Mouse (Mus musculus) thymus, postnatal 14 days (tissue): ENCODE results near the gene Itga5.
A peak's percentile ranks its signal among the peaks of the same experiment; 100 is the strongest.

Experiments used
- DNase-seq: peaks from one replicate; pipeline ENCODE4 v3.0.0; 2021

Gene Itga5

DNA sequence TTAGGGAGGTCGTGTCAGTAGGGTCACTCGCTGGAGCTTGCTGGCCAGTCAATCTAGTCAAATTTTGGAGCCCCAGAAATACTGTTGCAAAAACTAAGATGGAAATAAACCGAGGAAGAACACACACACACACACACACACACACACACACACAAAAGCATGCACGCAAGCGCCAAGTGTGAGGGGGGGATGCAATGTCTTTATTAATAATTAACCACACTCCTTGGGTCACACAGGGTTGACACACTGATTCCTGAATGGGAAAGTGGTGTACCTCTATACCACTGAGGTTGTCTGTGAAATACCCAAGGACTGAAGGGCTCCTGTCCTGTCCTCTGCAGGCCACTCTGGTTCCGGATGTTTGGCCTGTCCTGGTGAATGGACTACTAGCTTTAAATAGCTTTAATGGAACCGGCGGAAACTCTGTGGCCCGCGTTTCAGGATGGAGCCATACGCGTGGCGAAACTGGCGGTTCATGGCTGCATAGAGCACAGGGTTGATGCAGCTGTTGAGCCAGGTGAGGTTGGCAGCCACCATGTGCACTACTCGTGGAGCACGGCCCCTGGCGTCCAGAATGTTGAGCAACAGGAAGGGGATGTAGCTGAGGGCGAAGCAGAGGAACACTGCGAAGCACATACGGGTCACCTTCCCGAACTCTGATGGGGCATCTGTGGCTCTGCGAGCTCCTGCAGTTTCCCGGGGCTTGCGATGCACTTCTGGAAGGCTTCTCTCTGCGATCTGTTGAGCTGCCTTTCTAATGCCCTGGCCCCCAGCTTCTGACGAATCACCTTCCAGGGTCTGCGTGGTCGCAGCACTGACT, 58.3 kb downstream of the Itga5 start:
- peak; percentile 59 for DNase-seq

DNA sequence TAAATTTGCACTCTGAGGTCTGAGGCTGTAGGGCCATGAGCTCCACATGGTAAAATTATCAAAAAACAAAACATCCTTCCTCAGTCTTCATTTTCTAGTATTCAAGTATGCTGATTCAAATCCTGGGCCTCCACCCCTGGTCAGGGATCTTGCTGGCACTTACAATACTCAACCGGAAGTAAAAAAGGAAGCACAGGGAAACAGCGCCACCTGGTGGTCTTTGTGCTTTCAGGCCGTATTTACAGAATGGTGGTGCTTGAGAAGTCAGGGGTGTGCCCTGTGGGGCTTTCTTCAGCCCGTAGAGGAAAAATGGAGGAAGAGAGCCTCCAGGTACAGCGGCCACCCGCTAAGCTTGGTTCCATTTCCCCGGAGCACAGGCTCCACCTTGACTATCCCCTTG, 59.4 kb downstream of the Itga5 start:
- DNase-seq, result peak; percentile 91

DNA sequence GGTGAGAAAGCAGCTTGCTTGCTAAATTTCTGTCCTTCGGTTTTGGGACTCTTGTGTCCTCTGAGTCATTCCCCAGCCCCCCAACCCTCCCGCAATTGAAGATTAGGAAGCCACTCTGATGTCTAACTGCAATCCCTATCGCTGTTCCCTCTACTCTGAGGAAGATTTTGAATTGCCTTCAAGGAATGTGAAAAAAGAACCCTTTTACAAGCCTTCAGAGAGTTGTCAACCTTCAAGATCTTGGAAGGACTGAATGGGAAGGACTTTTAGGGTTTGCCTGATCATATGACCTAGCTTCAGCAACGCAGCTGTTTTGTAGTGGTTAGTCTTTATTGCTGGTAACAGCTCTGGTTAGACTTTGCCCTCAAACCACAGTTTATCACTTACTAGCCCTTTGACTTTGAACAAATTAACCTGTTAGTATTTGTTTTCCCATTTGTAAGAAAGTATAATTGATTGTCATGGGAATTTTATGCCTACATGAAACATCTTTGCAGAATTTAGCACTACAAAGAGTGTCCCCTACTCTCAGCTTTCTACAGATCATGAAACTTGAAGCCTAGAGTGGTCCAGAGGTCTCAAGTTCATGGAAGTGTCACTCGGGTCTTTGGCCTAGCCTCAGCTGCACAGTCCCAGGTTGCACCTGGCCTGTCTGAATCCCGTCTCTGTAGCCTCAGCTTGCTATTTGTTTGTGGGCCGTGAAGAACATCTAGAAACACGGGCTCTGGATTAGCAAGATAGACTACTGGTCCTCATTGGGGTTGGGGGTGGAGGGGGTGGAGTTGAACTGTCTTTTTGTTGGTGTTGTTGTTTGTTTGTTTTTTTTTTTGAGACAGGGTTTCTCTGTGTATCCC, 60.5 kb downstream of the Itga5 start:
- no peak for DNase-seq

DNA sequence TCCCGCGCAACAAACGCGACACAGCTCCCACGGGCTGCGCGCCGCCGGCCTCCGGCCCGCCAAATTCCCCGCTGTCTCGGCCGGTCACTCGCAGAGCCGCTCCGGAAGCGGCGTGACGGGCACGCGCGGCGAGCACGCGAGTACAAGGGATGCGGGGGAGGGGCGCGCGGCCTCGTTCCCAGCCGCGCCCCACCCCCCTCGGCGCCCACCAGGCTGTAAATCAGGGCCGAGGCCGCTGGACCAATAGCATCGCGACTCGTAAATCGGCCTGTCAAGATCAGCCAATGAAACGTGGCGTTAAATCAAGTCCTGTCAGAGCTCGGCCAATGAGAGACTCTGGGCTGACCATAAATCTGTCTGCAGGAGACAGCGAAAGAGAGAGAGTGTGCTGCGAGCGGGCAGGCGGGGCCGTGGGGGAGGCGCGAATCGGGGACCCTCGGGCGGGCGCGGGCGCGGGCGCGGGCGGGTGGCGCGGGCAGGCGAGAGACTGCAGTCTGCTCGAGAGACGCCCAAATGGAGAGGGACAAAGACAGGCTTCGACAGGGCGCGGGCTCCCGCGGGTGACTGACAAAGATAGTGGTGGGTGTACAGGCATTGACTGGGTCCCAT, 61.4 kb downstream of the Itga5 start:
- DNase-seq, result peak; percentile 88

DNA sequence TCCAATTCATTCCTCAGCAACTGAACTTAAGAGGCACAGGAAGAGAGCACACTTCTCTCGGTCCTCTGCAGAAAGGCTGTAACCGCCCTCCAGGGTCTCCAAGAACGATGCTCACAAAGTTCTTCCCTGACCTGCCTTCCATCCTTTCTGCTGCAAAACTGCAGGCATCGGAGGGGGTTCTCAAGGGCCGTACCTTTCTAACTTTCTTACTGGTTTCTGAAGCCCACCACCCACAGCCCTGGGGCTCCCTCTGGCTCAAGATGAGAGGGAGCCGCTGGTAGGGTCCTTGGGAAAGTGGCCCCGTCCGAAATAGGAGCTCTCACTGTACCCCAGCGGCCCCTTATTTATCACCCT, 62.0 kb downstream of the Itga5 start:
- DNase-seq, result no peak

DNA sequence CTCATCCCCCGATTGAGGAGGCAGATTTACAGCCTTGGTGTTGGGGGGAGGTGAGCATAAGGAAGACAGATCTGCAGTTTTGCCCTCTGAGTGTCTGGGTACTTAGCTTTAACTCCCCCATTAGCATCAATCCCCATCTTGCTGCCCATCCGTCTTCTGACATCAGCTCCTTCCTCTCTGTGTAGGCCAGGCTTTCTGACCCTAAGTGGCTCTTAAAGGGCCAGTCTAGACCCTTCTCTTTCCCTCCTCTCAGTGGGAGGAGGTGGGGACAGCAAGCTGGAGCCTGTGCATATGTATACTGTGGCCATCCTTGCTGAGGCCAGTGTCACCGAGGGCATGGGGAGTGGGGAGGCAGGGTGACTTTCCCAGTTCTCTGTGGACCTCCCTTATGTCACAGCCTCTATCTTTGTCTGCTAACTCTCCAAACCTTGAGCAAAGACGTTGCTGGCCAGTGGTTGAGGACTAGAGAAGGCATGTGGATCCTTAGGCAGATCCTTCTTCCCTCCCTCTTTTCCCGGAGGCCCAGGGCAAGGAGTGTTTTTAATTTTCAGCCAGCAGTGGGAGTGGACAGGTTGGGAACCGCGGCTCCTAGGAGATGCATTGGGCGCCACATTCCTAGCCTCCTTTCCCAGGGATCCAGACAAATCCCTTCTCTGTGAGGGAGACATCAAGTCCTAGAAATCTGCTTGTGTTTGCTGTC, 62.5 kb downstream of the Itga5 start:
- DNase-seq, result no peak

DNA sequence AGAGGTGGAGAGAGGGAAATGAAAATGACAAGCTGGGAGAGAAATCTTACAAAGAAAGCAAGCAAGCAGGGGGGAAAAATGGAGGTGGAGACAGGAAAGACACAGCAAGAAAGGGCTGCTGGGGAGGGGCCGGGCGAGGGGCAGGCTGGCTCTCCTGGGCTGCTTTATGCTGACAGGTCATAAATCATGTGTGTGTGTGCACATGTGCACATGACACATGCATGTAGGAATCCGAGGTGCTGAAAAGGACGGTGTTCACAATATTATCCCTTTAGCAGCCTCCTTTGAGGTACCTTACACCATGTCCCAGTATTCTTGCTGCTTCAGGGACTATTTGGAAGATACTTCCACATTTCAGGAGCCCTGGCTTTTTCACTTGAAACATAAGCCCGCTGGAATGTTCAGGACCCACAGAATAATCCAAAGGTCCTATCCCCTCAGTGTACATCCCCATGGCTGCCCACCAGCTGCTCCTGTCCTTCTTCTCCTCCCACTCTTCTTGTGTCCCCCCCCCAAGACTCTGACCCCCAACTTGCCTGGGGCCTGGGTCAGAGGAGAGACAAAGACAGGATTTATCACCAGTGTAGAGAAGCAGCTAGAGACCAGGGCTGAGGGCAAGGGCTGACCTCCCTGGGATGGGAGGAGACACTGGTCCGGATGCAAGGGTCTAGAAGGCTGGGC, 64.1 kb downstream of the Itga5 start:
- no peak for DNase-seq

DNA sequence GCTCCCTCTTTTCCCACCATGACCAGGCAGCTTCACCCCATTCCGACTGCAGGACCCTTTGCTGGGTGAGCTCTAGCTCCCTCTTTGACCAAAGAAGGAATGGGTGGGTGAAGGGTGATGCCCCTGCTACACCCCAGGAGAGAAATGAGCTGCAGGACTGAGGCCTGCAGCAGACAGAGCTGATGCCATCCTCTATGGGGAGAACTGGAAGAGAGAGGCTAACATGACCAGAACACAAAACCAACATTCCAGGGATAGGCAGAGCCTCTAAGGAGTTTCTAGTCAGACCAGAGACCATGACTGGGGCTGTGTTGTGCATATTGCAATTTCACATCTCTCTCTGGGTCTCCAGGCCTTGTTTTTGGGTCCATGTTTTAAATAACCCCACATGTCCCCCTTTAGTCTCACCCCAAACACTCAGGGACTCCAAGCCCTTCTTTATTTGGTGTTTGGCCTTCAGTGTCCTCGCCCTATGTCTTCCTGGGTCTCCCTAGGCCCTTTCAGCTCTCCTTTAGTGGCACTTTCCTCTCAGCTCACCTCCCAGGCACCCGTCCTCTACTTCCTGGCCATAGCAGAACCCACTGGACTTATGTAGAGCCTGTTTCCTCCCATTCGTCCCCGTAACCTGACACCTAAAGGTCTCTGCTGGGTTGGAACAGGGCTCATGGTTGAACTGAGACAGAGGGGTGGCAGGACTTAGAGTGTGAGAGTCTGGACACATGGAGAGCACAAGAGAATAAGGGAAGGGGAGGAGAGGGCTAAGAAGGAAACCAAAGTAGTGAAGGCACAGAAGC, 64.8 kb downstream of the Itga5 start:
- DNase-seq, result no peak

DNA sequence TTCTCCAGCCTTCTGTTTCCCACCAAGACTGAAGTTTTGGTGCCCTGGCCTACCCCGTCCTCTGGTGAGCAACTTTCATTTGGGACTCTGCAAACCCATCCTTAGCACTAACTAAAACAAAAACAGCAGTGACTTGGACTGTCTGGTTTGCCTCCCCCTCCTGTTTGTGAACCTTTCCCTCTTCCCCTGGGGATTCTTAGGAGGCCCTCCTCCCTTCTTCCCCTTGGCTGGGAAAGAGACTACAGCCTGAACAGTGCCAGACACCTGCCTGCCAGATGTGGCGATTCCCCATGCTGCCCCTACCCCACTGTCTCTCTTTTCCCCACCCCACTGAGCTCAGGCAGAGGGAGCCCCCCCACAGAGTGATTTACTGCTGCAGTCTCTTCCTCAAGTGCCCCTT, 65.5 kb downstream of the Itga5 start:
- DNase-seq, result no peak

DNA sequence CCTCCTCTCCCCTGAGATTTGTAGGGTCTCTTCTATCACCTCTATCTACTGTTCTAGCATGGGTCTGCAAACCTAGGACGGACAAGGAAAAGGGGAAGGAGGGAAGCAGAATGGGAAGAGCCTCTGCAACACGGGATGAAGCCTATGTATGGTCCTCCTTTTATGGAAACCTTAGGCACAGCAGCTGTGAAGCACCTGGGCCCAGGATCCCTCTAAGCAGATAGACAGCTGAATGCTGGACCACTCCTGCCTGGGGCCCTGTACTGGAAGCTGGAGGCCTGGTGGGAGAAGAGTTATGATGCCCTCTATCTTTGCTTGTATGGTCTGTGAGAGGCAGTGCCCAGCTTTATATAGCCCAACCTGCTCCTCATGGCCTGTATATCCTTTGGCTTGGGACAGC, 66.0 kb downstream of the Itga5 start:
- DNase-seq, result no peak

DNA sequence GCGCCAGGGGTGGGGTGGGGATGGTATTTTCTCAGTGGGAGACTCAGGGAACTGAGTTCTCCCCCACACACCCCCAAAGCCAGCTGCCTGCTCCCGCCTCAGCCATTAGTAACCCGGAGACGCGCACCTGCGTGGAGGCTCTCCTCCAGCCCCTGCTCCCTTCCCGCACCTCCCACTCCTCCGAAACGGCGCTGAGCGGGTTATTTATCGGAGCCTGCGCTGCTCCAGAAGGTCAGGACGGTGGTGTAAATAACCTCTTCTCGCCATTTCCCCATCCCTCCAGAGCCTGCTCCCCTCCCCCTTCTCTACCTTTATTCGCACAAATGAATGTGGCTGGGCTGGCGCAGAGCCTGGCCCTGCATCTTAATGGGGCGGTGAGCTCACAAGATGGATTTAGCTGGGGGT, 66.5 kb downstream of the Itga5 start:
- no peak for DNase-seq

DNA sequence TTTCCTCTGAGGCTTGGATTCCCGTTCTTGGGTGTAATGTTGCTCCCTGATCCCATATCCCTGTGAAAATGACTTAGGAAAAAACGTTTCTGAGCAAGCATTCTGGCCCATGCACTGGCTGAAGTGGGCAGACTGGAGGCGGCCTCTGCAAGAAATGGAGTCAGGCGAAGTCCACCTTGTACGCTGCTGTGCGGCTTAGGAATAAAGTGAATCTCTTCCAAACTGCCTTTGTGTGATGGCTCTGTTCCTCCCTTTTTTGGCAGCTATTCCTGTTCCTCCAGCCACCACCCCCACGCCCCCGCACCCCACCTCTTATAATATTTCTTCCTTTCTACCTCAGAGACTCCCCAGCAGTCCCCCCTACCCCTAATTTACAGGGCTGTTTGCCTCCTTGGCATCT, 66.9 kb downstream of the Itga5 start:
- DNase-seq, result no peak

DNA sequence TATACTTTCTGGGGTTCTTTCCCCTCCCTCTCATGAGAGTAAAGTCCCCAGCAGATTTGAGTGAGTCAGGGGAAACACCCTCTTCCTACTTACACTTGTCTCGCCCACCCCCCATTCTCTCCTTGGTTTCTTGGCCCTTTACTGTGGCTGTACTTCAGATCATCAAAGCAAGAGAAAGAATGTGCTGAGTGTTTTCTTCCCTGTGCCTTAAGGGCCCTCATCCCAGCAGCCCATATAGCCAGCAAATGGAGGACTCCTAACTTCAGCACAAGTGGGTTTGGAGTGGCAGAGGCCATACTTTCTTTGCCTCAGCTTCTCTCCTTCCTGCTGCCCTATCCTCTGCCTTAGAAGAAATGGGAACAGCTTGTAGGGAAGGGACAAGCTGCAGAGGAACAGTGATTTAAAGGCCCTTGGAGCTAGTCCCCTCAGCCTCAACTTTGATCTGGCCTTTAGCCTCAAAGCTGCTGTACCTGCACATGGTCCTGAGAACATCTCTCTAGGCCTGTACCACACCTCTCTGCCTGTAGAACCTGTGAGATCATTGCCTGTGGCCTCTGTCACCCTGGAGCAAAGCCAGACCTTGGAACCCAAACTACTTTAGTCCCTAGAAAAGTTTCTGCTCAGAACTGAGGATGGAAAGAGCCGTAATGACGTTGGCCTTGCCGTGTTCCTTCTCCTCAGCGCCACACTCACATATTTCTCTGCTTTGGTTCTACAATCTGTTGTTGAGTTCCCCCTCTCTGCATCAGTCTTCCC, 67.5 kb downstream of the Itga5 start:
- no peak for DNase-seq

DNA sequence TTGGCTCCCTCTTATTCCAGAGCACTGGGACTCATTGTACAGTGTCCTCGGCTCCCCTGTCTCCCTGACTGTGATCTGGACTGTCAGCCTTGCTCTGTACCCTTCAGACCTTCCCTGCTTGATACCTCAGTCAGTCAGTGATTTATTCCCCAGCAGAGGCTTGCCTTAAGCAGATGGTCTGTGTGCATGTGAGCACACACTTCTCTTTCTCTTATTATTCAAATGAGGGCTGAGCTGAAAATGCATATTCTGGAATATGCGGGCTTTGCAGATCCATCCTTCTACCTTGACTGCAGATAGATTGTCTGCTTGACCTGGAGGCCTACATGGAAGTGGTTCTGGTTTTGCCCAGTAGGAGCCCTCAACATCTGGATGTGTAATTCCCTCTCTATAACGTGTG, 68.5 kb downstream of the Itga5 start:
- DNase-seq, result no peak

DNA sequence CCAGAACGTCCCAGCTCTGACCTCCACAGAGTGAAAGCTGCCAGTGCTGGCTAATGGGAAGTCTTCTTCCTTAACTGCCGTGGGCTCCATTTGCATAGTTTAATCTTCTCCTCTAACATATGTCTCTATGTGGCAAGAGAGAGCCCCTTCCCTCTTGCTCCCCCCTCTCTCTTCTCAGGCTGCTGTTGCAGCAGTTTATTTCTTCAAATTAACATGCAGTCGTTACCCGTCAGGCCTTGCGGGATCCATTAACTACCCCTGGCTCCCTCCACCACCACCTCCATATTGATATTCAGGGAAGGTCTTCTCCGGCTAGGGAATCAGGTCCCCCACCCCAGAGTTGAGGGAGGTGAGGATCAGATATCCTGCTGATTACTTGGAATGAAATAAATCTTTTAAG, 69.2 kb downstream of the Itga5 start:
- no peak for DNase-seq

DNA sequence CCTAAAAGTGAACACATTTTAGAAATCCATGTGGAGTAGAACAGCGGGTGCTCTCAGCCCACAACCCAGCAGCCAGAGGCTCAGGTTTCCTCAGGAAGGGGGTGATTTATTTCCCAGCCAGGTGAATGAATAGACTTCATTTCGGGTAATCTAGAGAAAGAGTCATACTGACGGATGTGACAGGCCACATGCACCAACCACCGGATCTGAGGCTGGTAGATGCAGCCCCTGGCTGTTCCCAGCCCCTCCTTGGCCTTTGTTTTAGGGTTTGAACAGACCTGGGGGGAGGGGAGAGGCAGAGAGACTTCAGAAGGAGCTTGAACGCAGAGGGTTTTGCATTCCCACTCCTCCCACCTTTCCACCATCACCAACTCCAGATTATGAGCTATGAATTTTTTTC, 70.7 kb downstream of the Itga5 start:
- no peak for DNase-seq

DNA sequence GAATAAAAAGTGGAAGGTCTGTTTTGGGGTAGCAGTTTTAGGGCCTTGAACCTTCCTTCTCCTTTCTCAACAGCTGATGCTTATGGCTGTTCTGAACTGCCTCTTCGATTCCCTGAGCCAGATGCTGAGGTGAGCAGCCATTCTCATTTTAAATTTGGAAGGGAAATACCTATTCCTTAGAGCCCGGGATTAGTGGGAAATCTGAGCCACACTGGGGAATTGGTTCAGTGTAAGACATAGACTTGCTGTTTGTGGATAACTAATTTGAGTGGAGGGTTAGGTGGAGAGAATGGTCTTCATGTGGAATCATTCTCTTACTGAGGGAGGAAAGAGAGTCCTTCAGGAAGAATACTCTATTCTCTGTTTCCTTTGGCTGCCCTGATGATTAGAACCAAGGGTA, 71.9 kb downstream of the Itga5 start:
- no peak for DNase-seq
